Mouse (Mus musculus) intestine, embryonic 14.5 days (tissue): ENCODE measurements around the gene Gm11938. TPM values are rescaled to one million over a fixed set of nuclear protein-coding genes. Genes with fewer than 3 reads are reported as not detected.
"Not testable (repeated sequence)": the region's sequence is repeated elsewhere in the genome, so short reads cannot be mapped to it uniquely, and the experiment has no call there.

Experiments used
- ATAC-seq: fragments of 200-750 bp; cut with Nextera tagmentation; replicated peaks from 2 replicates; pipeline ENCODE4 v1.8.0; 2017; ENCODE audit warnings: low read depth, moderate number of reproducible peaks, moderate TSS enrichment, moderate library complexity; ENCODE audit not compliant: low FRiP score, low TSS enrichment
- DNase-seq: peaks from one replicate; pipeline ENCODE4 v3.0.0-alpha.2; 2018; ENCODE audit warnings: low spot score
- H3K27ac ChIP-seq: fragments of 300-500 bp; sonication (generic); 2 replicates; pipeline ENCODE4 v1.5.1; 2014; ENCODE audit warnings: low read depth, mild to moderate bottlenecking, control low read depth
- H3K27me3 ChIP-seq: fragments of 300-500 bp; sonication (generic); replicated peaks from 2 replicates; pipeline ENCODE4 v1.6.1; 2014; ENCODE audit warnings: low read length, control low read depth; ENCODE audit not compliant: control insufficient read depth, insufficient read depth
- H3K36me3 ChIP-seq: fragments of 300-500 bp; sonication (generic); 2 replicates; pipeline ENCODE4 v1.6.1; 2014; ENCODE audit warnings: low read length, control low read depth; ENCODE audit not compliant: control insufficient read depth, insufficient read depth
- H3K4me1 ChIP-seq: fragments of 300-500 bp; sonication (generic); replicated peaks from 2 replicates; pipeline ENCODE4 v1.6.1; 2014; ENCODE audit warnings: low read length, control low read depth, mixed read lengths; ENCODE audit not compliant: control insufficient read depth, insufficient read depth
- H3K4me2 ChIP-seq: fragments of 300-500 bp; sonication (generic); 2 replicates; pipeline ENCODE4 v1.6.1; 2014; ENCODE audit warnings: low read length
- H3K4me3 ChIP-seq: fragments of 300-500 bp; sonication (generic); 2 replicates; pipeline ENCODE4 v1.5.1; 2014; ENCODE audit warnings: low read depth, low read length, control low read depth, mixed read lengths
- H3K9ac ChIP-seq: fragments of 300-500 bp; sonication (generic); 2 replicates; pipeline ENCODE4 v1.6.1; 2014; ENCODE audit warnings: mild to moderate bottlenecking, low read length
- H3K9me3 ChIP-seq: fragments of 300-500 bp; sonication (generic); 2 replicates; pipeline ENCODE4 v1.6.1; 2016; ENCODE audit warnings: low read length, control low read depth; ENCODE audit not compliant: control insufficient read depth
- WGBS: fragments of 180-500 bp; shearing (Covaris S2); extraction: QIAGEN DNeasy Blood & Tissue Kit; methylation state at CpG from one replicate; pipeline ENCODE4 v1.1.7; 2014; 5-methylcytosine and 5-hydroxymethylcytosine counted together
- polyA plus RNA-seq: library from polyadenylated mRNA; unstranded; fragments of >200 nt; fragmentation: Nextera tagmentation; extraction: Ambion mirVana; gene quantifications from 2 replicates; pipeline ENCODE4 v1.2.1, GENCODE M21; 2014

Gene Gm11938
- not detected in 2 replicates for polyA plus RNA-seq

GRCm38 (mm10) chr11:99603208-99603607 lies at the start of gene Gm11938:
TSS of gene Gm11938 (minus strand) at chr11:99603308.
- not testable (repeated sequence) for H3K27me3 ChIP-seq, H3K4me2 ChIP-seq, H3K27ac ChIP-seq, H3K4me3 ChIP-seq, ATAC-seq, H3K4me1 ChIP-seq, H3K9ac ChIP-seq, DNase-seq, H3K36me3 ChIP-seq, H3K9me3 ChIP-seq
- 43% methylated on average over 1 of the region's 1 CpGs for WGBS

- no peak within 1 kb of the TSS for H3K4me3 ChIP-seq
- no peak within 1 kb of the TSS for H3K27ac ChIP-seq
- no peaks in the 10 kb centered on the region for H3K27me3 ChIP-seq
- H3K9ac ChIP-seq = no peak within 1 kb of the TSS
- H3K4me2 ChIP-seq = no peak within 1 kb of the TSS
- DNase-seq (no peak), ATAC-seq (no peak)
- H3K4me1 ChIP-seq = no peaks in the 10 kb centered on the region
- 84% methylated on average over 2 of the region's 2 CpGs for WGBS
- H3K9me3 ChIP-seq = no peaks in the 10 kb centered on the region
- H3K36me3 ChIP-seq = no peaks in the 10 kb centered on the region
Observed at GRCm38 (mm10) chr11:99650136-99650535, 47.0 kb upstream of the Gm11938 start, which contains the start of gene Gm11555. TSS of gene Gm11555 (minus strand) at chr11:99650236.

- Histone ChIP-seq H3K4me1 (no peaks in the 10 kb centered on the region), H3K9ac (no peak overlapping the region), H3K4me3 (no peak overlapping the region), H3K9me3 (no peaks in the 10 kb centered on the region), H3K36me3 (no peaks in the 10 kb centered on the region), H3K27ac (no peak overlapping the region), H3K4me2 (no peak overlapping the region), H3K27me3 (no peaks in the 10 kb centered on the region)
- ATAC-seq = no peak
- no peak for DNase-seq
- WGBS = 86% methylated on average over 15 of the region's 15 CpGs
Observed at GRCm38 (mm10) chr11:99646444-99646843, 43.3 kb upstream of the Gm11938 start.

GRCm38 (mm10) chr11:99644351-99644750 lies 41.2 kb upstream of the Gm11938 start:
- H3K27me3 ChIP-seq = no peaks in the 10 kb centered on the region
- no peak overlapping the region for H3K27ac ChIP-seq
- H3K4me1 ChIP-seq = no peaks in the 10 kb centered on the region
- WGBS = 74% methylated on average over 3 of the region's 3 CpGs
- no peak overlapping the region for H3K4me3 ChIP-seq
- H3K9me3 ChIP-seq = no peaks in the 10 kb centered on the region
- no peak overlapping the region for H3K4me2 ChIP-seq
- ATAC-seq = no peak
- no peaks in the 10 kb centered on the region for H3K36me3 ChIP-seq
- no peak for DNase-seq
- no peak overlapping the region for H3K9ac ChIP-seq

GRCm38 (mm10) chr11:99643635-99644139 lies 40.6 kb upstream of the Gm11938 start, which contains the start of gene Krtap4-7:
TSS of gene Krtap4-7 (minus strand) at chr11:99644089.
- WGBS = 77% methylated on average over 9 of the region's 9 CpGs
- H3K27me3 ChIP-seq, H3K4me3 ChIP-seq, H3K9me3 ChIP-seq, H3K36me3 ChIP-seq, H3K27ac ChIP-seq, H3K4me1 ChIP-seq, H3K9ac ChIP-seq, ATAC-seq, H3K4me2 ChIP-seq, DNase-seq: not testable (repeated sequence)

GRCm38 (mm10) chr11:99640926-99641325 lies 37.8 kb upstream of the Gm11938 start:
- H3K27ac ChIP-seq = no peak overlapping the region
- no peak for DNase-seq
- WGBS = 23% methylated on average over 1 of the region's 1 CpGs
- H3K4me3 ChIP-seq = no peak overlapping the region
- no peaks in the 10 kb centered on the region for H3K4me1 ChIP-seq
- H3K4me2 ChIP-seq = no peak overlapping the region
- no peaks in the 10 kb centered on the region for H3K36me3 ChIP-seq
- H3K9me3 ChIP-seq = no peaks in the 10 kb centered on the region
- no peaks in the 10 kb centered on the region for H3K27me3 ChIP-seq
- ATAC-seq = no peak
- H3K9ac ChIP-seq = no peak overlapping the region

GRCm38 (mm10) chr11:99637086-99637485 lies 34.0 kb upstream of the Gm11938 start:
- no peak overlapping the region for H3K4me3 ChIP-seq
- no peaks in the 10 kb centered on the region for H3K4me1 ChIP-seq
- H3K36me3 ChIP-seq = no peaks in the 10 kb centered on the region
- ATAC-seq = no peak
- H3K9me3 ChIP-seq = no peaks in the 10 kb centered on the region
- H3K9ac ChIP-seq = no peak overlapping the region
- no peak for DNase-seq
- H3K27me3 ChIP-seq = no peaks in the 10 kb centered on the region
- 88% methylated on average over 1 of the region's 1 CpGs for WGBS
- no peak overlapping the region for H3K27ac ChIP-seq
- H3K4me2 ChIP-seq = no peak overlapping the region

- H3K27me3 ChIP-seq = no peaks in the 10 kb centered on the region
- no peak for ATAC-seq
- no peak within 1 kb of the TSS for H3K4me2 ChIP-seq
- no peak within 1 kb of the TSS for H3K27ac ChIP-seq
- H3K36me3 ChIP-seq = no peaks in the 10 kb centered on the region
- H3K9ac ChIP-seq = no peak within 1 kb of the TSS
- H3K4me1 ChIP-seq = no peaks in the 10 kb centered on the region
- no peak within 1 kb of the TSS for H3K4me3 ChIP-seq
- DNase-seq = no peak
- H3K9me3 ChIP-seq = no peaks in the 10 kb centered on the region
- WGBS = 32% methylated on average over 8 of the region's 8 CpGs
Observed at GRCm38 (mm10) chr11:99634653-99635134, 31.6 kb upstream of the Gm11938 start, which contains the start of gene Krtap4-2. TSS of gene Krtap4-2 (minus strand) at chr11:99635084.

GRCm38 (mm10) chr11:99633293-99633692 lies 30.2 kb upstream of the Gm11938 start:
- Histone ChIP-seq H3K4me2 (no peak overlapping the region), H3K4me1 (no peaks in the 10 kb centered on the region), H3K27me3 (no peaks in the 10 kb centered on the region), H3K4me3 (no peak overlapping the region), H3K36me3 (no peaks in the 10 kb centered on the region), H3K9me3 (no peaks in the 10 kb centered on the region), H3K9ac (no peak overlapping the region), H3K27ac (no peak overlapping the region)
- DNase-seq (no peak), ATAC-seq (no peak)
- 71% methylated on average over 2 of the region's 2 CpGs for WGBS
